Mouse (Mus musculus) heart, embryonic 11.5 days (tissue): ENCODE data around the gene Slc11a1. TPM values are rescaled to one million over a fixed set of nuclear protein-coding genes. Genes with fewer than 3 reads are reported as not detected.

Experiments
- ATAC-seq: fragments of 200-750 bp; cut with Nextera tagmentation; replicated peaks from 2 replicates; pipeline ENCODE4 v1.8.0; 2017; ENCODE audit warnings: moderate library complexity; ENCODE audit not compliant: insufficient number of reproducible peaks, low FRiP score, low TSS enrichment
- H3K27ac ChIP-seq: fragments of 300-500 bp; sonication (generic); 2 replicates; pipeline ENCODE4 v1.5.1; 2014; ENCODE audit warnings: mild to moderate bottlenecking, low read depth, low read length
- H3K27me3 ChIP-seq: fragments of 300-500 bp; sonication (generic); 2 replicates; pipeline ENCODE4 v1.6.1; 2014; ENCODE audit warnings: mild to moderate bottlenecking, low read length, mixed read lengths; ENCODE audit not compliant: control insufficient read depth, insufficient read depth
- H3K36me3 ChIP-seq: fragments of 300-500 bp; sonication (generic); 2 replicates; pipeline ENCODE4 v1.6.1; 2014; ENCODE audit warnings: mild to moderate bottlenecking, low read length, moderate library complexity, mixed read lengths; ENCODE audit not compliant: control insufficient read depth, insufficient read depth
- H3K4me1 ChIP-seq: fragments of 300-500 bp; sonication (generic); 2 replicates; pipeline ENCODE4 v1.6.1; 2014; ENCODE audit warnings: low read length; ENCODE audit not compliant: control insufficient read depth, insufficient read depth
- H3K4me2 ChIP-seq: fragments of 300-500 bp; sonication (generic); 2 replicates; pipeline ENCODE4 v1.6.1; 2014; ENCODE audit warnings: mild to moderate bottlenecking, moderate library complexity
- H3K4me3 ChIP-seq: fragments of 300-500 bp; sonication (generic); 2 replicates; pipeline ENCODE4 v1.5.1; 2014; ENCODE audit warnings: low read depth, low read length
- H3K9ac ChIP-seq: fragments of 300-500 bp; sonication (generic); 2 replicates; pipeline ENCODE4 v1.6.1; 2014; ENCODE audit warnings: mild to moderate bottlenecking, low read depth, low read length, moderate library complexity
- H3K9me3 ChIP-seq: fragments of 300-500 bp; sonication (generic); replicated peaks from 2 replicates; pipeline ENCODE4 v1.6.1; 2016; ENCODE audit warnings: low read length; ENCODE audit not compliant: control insufficient read depth
- WGBS: fragments of 180-500 bp; shearing (Covaris S2); extraction: QIAGEN DNeasy Blood & Tissue Kit; methylation state at CpG from one replicate; pipeline ENCODE4 v1.1.7; 2014; ENCODE audit not compliant: insufficient replicate concordance; 5-methylcytosine and 5-hydroxymethylcytosine counted together
- polyA plus RNA-seq: library from polyadenylated mRNA; unstranded; fragments of >200 nt; fragmentation: Nextera tagmentation; extraction: Ambion mirVana; gene quantifications from 2 replicates; pipeline ENCODE4 v1.2.1, GENCODE M21; 2014

The Slc11a1 gene
- polyA plus RNA-seq, 1 experiment from 2014 or later: 1.1 TPM

DNA sequence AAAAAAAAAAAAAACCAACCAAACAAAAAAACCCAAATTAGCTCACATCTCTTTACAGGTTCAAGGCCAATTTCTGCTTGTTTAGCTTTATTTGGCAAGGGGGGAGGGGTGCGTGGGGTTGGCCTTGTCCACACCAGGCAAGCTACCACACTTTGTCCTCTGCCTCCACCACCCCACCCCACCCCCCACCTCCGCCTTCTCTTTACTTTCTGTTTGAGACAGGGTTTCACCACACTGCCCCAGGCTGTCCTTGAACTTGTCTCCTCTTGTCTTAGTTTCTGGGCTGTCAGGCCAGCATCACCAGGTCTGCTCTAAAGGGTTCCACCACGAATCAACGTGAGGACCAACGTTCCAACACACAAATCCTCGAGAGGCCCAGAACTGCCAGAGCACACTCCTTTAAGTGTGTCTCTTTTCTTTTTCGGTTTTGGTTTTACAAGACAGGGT is 4.1 kb downstream of the Slc11a1 start:
- Histone ChIP-seq H3K27me3 (no peaks in the 10 kb centered on the region), H3K4me3 (no peak overlapping the region), H3K9ac (no peak overlapping the region), H3K4me2 (no peak overlapping the region), H3K9me3 (no peaks in the 10 kb centered on the region), H3K4me1 (no peaks in the 10 kb centered on the region; the same call in 1 of the 2 replicates), H3K36me3 (no peaks in the 10 kb centered on the region), H3K27ac (no peak overlapping the region)
- no peak for ATAC-seq
- WGBS: 75% methylated on average over 7 of the region's 7 CpGs

DNA sequence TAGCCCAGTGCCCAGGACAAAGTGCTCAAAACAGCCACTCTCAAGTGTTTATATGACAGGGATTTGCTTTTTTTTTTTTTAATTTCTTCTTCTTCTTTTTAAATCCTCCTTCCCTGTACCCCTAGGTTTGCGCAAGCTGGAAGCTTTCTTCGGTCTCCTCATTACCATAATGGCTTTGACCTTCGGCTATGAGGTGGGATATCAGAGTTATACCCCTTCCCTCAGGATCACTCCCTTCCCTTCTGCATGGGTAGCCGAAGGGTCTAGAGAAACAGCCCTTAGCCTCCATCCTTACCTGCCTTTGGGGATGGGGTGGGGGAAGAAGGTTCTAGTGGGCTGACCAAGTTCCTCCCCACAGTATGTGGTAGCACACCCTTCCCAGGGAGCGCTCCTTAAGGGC is 5.5 kb downstream of the Slc11a1 start:
- ATAC-seq: no peak
- no peak overlapping the region for H3K27ac ChIP-seq
- no peaks in the 10 kb centered on the region for H3K9me3 ChIP-seq
- no peak overlapping the region for H3K9ac ChIP-seq
- no peak overlapping the region for H3K4me2 ChIP-seq
- no peaks in the 10 kb centered on the region for H3K36me3 ChIP-seq
- no peaks in the 10 kb centered on the region; the same call in 1 of the 2 replicates for H3K4me1 ChIP-seq
- no peak overlapping the region for H3K4me3 ChIP-seq
- no peaks in the 10 kb centered on the region for H3K27me3 ChIP-seq
- 80% methylated on average over 5 of the region's 5 CpGs for WGBS

DNA sequence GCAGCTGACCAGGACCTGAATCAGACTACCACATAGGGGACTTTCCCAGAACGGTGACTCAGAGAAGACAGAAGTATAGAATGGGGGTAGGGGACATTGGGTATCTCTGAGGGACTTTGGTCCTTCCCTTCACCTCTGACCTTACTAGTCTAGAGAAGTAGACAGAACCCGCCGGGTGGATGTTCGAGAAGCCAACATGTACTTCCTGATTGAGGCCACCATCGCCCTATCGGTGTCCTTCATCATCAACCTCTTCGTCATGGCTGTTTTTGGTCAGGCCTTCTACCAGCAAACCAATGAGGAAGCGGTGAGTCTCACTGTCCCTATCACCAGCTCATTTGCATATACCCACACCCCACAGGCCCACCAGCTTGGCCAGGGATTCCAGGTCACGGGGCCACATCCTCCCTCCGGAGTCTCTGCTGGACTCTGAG is 6.6 kb downstream of the Slc11a1 start:
- Histone ChIP-seq H3K4me1 (no peaks in the 10 kb centered on the region; the same call in 1 of the 2 replicates), H3K9ac (no peak overlapping the region), H3K27ac (no peak overlapping the region), H3K36me3 (no peaks in the 10 kb centered on the region), H3K4me2 (no peak overlapping the region), H3K27me3 (no peaks in the 10 kb centered on the region), H3K9me3 (no peaks in the 10 kb centered on the region), H3K4me3 (no peak overlapping the region)
- 83% methylated on average over 10 of the region's 10 CpGs for WGBS
- ATAC-seq: no peak

DNA sequence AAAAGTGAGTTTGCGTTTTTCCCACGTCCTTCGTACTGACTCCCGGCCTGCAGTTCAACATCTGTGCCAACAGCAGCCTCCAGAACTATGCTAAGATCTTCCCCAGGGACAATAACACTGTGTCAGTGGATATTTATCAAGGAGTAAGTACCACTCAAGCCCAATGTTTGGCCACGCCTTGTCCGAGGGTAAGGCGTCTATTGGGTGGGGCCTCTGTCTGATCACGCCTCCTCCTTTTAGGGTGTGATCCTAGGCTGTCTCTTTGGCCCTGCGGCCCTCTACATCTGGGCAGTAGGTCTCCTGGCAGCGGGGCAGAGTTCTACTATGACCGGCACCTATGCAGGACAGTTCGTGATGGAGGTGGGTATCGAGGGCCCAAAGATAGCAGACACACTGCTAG is 8.4 kb downstream of the Slc11a1 start:
- 78% methylated on average over 13 of the region's 13 CpGs for WGBS
- H3K27me3 ChIP-seq: no peaks in the 10 kb centered on the region
- H3K27ac ChIP-seq: no peak overlapping the region
- H3K4me1 ChIP-seq: no peaks in the 10 kb centered on the region; the same call in 1 of the 2 replicates
- no peak overlapping the region for H3K4me3 ChIP-seq
- no peaks in the 10 kb centered on the region for H3K36me3 ChIP-seq
- no peak overlapping the region for H3K4me2 ChIP-seq
- H3K9me3 ChIP-seq: no peaks in the 10 kb centered on the region
- no peak overlapping the region for H3K9ac ChIP-seq
- no peak for ATAC-seq

DNA sequence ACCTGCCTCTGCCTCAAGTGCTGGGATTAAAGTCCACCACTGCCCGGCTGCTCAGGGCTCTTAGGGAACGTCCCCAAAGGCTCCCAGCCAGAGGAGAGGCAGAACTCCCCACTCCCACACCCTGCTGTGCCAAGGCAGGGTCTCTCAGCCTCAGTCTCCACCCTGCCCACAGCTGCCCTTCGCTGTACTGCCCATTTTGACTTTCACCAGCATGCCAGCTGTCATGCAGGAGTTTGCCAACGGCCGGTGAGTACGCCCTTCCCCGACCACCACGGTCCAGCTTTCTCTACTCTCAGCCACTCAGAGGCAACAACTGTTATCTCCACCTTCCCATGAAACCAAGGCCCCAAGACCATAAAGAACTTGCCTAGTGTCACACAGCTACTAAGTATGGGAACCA is 9.5 kb downstream of the Slc11a1 start:
- H3K9ac ChIP-seq: no peak overlapping the region
- H3K27me3 ChIP-seq: no peaks in the 10 kb centered on the region
- H3K36me3 ChIP-seq: no peaks in the 10 kb centered on the region
- H3K27ac ChIP-seq: no peak overlapping the region
- H3K4me3 ChIP-seq: no peak overlapping the region
- peaks cover 2% of the 10 kb centered on the region; the same call in 1 of the 2 replicates for H3K4me1 ChIP-seq
- ATAC-seq: no peak
- 82% methylated on average over 8 of the region's 8 CpGs for WGBS
- no peaks in the 10 kb centered on the region for H3K9me3 ChIP-seq
- no peak overlapping the region for H3K4me2 ChIP-seq

DNA sequence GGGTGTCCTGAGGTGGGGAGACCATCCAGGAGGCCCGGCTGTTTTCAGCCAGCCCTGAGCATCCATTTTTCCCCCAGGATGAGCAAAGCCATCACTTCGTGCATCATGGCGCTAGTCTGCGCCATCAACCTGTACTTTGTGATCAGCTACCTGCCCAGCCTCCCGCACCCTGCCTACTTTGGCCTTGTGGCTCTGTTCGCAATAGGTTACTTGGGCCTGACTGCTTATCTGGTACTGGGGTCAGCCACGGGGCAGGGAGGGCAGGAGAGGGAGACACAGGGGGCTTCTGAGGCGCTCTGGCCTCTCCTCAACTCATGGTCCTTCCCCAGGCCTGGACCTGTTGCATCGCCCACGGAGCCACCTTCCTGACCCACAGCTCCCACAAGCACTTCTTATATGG is 10.1 kb downstream of the Slc11a1 start:
- WGBS: 79% methylated on average over 10 of the region's 10 CpGs
- Histone ChIP-seq H3K4me3 (no peak overlapping the region), H3K4me1 (peaks cover 7% of the 10 kb centered on the region; the same call in 1 of the 2 replicates), H3K36me3 (no peaks in the 10 kb centered on the region), H3K4me2 (no peak overlapping the region), H3K27me3 (no peaks in the 10 kb centered on the region), H3K9me3 (no peaks in the 10 kb centered on the region), H3K9ac (no peak overlapping the region), H3K27ac (no peak overlapping the region)
- no peak for ATAC-seq

DNA sequence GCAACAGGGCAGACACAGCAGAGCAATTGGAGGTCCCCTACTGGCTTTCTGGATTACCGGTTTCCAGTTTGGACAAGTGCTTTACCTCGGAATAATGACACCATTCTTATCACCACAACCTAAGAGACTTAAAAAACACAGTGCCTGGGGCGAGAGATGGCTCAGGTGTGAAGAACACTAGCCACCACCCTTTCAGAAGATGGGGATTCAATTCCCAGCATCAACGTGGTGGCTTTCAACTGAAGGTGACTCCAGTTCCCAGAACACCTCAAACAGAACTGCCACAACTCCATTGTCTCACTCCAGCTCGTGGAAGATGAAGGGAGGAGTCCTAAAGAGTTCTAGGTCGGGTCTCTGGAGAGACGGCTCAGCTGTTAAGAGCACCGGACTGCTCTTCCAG is 10.5 kb downstream of the Slc11a1 start:
- H3K4me3 ChIP-seq: no peak overlapping the region
- H3K9me3 ChIP-seq: no peaks in the 10 kb centered on the region
- H3K36me3 ChIP-seq: no peaks in the 10 kb centered on the region
- H3K4me1 ChIP-seq: peaks cover 11% of the 10 kb centered on the region; the same call in 1 of the 2 replicates
- H3K27me3 ChIP-seq: no peaks in the 10 kb centered on the region
- no peak for ATAC-seq
- no peak overlapping the region for H3K4me2 ChIP-seq
- 84% methylated on average over 8 of the region's 8 CpGs for WGBS
- H3K27ac ChIP-seq: no peak overlapping the region
- H3K9ac ChIP-seq: no peak overlapping the region

DNA sequence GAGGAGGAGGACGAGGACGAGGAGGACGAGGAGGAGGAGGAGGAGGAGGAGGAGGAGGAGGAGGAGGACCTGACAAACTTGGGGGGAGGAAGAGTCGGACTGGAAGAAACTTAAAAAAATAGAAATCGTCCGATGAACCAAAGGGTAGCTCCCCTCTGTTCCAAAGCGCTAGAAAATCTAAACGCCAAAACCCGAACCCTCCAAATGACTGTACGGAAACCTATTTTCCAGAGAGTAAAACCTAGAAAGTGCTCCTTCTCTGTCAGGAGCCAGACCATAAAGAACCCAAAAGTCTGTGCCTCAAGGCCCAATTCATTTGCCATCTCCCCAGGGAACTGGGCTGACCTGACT is 11.3 kb downstream of the Slc11a1 start:
- 63% methylated on average over 7 of the region's 10 CpGs for WGBS

DNA sequence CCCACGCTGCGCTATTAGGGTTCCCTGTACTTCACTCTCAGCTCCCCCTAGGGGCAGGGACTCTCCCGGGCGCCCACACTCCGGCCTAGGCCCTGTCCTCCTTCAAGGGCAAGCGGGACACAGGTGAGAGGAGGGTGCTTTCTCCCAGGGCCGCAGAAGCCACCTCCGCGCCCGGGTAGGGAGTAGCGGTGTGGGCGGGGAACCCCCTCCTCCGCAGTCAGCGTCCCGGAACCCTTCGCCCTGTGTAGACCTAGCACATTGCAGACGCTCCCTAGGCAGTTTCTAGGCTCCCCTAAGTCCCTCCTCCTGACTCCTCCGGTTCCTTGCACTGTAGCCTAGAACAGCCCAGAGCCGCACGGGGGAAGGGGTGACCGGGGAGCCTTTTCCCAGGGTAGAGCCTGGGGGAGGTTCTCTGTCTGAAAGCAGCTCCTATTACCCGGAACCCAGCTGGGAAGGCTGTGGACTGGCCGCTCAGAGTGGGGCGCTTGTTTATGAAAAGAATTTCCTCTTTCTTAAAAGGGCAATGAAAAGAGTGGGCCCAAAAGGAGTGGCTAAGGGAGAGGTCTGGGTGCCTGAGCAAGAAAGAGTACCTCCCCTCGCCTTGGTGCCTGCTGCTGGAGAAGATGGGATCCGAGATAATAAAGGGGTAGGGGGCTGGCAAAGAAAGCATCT is 11.9 kb downstream of the Slc11a1 start:
- Histone ChIP-seq H3K4me2 (peak overlapping the region; percentile 80), H3K9me3 (no peaks in the 10 kb centered on the region), H3K4me3 (peak overlapping the region; percentile 55), H3K36me3 (no peaks in the 10 kb centered on the region), H3K27me3 (no peaks in the 10 kb centered on the region), H3K4me1 (peaks cover 12% of the 10 kb centered on the region; the same call in 1 of the 2 replicates), H3K9ac (peak overlapping the region; percentile 79), H3K27ac (peak overlapping the region; percentile 97)
- WGBS: 1% methylated on average over 26 of the region's 26 CpGs
- ATAC-seq: peak; percentile 81

More for the DNA sequence above, 11.3 kb downstream of the Slc11a1 start:
- Histone ChIP-seq H3K4me2 (peak overlapping the region; percentile 80), H3K4me3 (peak overlapping the region; percentile 55), H3K9ac (peak overlapping the region; percentile 79), H3K9me3 (no peaks in the 10 kb centered on the region), H3K4me1 (peaks cover 12% of the 10 kb centered on the region; the same call in 1 of the 2 replicates), H3K36me3 (no peaks in the 10 kb centered on the region), H3K27me3 (no peaks in the 10 kb centered on the region), H3K27ac (peak overlapping the region; percentile 97)
- ATAC-seq: no peak
